ENCODE assay signal across 9 mouse cellular contexts in genomic region chr7:125899036-125899435, GRCm38 (mm10).
A peak's percentile ranks its signal among the peaks of the same experiment; 100 is the strongest.
DNase-seq lines count a peak whose midpoint lies in the region; ATAC-seq and TF ChIP-seq lines count a peak whose summit lies in the region.
"Had no signal": no experiment of that assay in that cellular context is flagged by ENCODE, and none has a peak within 500 bp of the region (broad histone marks: within the 10 kb centered on the region; RNA-seq: fewer than 3 reads in every experiment).

No protein-coding gene starts in this region.

- 0 out of 2 replicates have a peak, but pooled peaks have one; percentile 12 for ATAC-seq in hindbrain, postnatal 0 days
- no peak for ATAC-seq in hindbrain, embryonic 16.5 days
- peak; percentile 62 for ATAC-seq in intestine, embryonic 14.5 days (replicated peaks; ENCODE audit: low FRiP score, low TSS enrichment, low read depth)
- peak; percentile 55; the same call in 1 of the 2 replicates for ATAC-seq in lung, embryonic 15.5 days (ENCODE audit: borderline replicate concordance, extremely low read depth, low FRiP score, low TSS enrichment)
- no peak for ATAC-seq in hindbrain, embryonic 14.5 days (ENCODE audit: low FRiP score)

- no peak overlapping the region for H3K4me2 ChIP-seq in hindbrain, postnatal 0 days (ENCODE audit: low read depth, low read length)
- H3K4me2 ChIP-seq in hindbrain, embryonic 16.5 days (ENCODE audit: low read length) = no peak overlapping the region
- no peak overlapping the region for H3K4me2 ChIP-seq in intestine, embryonic 14.5 days (ENCODE audit: low read length)
- H3K4me2 ChIP-seq in lung, embryonic 15.5 days = no peak overlapping the region
- H3K4me2 ChIP-seq in hindbrain, embryonic 14.5 days (replicated peaks) = no peak overlapping the region
- H3K4me2 ChIP-seq: neural tube, embryonic 13.5 days had no signal

- H3K9ac ChIP-seq in hindbrain, postnatal 0 days (replicated peaks; ENCODE audit: low read length) = no peak overlapping the region
- H3K9ac ChIP-seq in hindbrain, embryonic 16.5 days (ENCODE audit: low read depth, low read length) = no peak overlapping the region
- H3K9ac ChIP-seq in intestine, embryonic 14.5 days (ENCODE audit: low read length) = no peak overlapping the region
- H3K9ac ChIP-seq in lung, embryonic 15.5 days = no peak overlapping the region
- no peak overlapping the region for H3K9ac ChIP-seq in hindbrain, embryonic 14.5 days
- H3K9ac ChIP-seq: neural tube, embryonic 13.5 days had no signal

- no peak overlapping the region for H3K27ac ChIP-seq in hindbrain, postnatal 0 days
- no peak overlapping the region for H3K27ac ChIP-seq in hindbrain, embryonic 16.5 days (ENCODE audit: low read depth, low read length)
- no peak overlapping the region for H3K27ac ChIP-seq in intestine, embryonic 14.5 days (ENCODE audit: low read depth)
- no peak overlapping the region for H3K27ac ChIP-seq in lung, embryonic 15.5 days
- H3K27ac ChIP-seq in hindbrain, embryonic 14.5 days = no peak overlapping the region
- H3K27ac ChIP-seq: neural tube, embryonic 13.5 days had no signal

- H3K9me3 ChIP-seq in hindbrain, postnatal 0 days (ENCODE audit: low read length) = 0 out of 2 replicates have a peak, but pooled peaks cover 2% of the 10 kb centered on the region
- H3K9me3 ChIP-seq in hindbrain, embryonic 16.5 days (ENCODE audit: control insufficient read depth, low read length) = no peaks in the 10 kb centered on the region
- H3K9me3 ChIP-seq in intestine, embryonic 14.5 days (ENCODE audit: control insufficient read depth, low read length) = no peaks in the 10 kb centered on the region
- no peaks in the 10 kb centered on the region for H3K9me3 ChIP-seq in lung, embryonic 15.5 days
- H3K9me3 ChIP-seq in hindbrain, embryonic 14.5 days (ENCODE audit: control insufficient read depth, low read length) = no peaks in the 10 kb centered on the region
- H3K9me3 ChIP-seq: neural tube, embryonic 13.5 days had no signal

- H3K4me3 ChIP-seq in hindbrain, postnatal 0 days (ENCODE audit: low read length) = no peak overlapping the region
- H3K4me3 ChIP-seq in hindbrain, embryonic 16.5 days (ENCODE audit: low read length) = no peak overlapping the region
- H3K4me3 ChIP-seq in intestine, embryonic 14.5 days (ENCODE audit: low read depth, low read length) = no peak overlapping the region
- H3K4me3 ChIP-seq in lung, embryonic 15.5 days = no peak overlapping the region
- no peak overlapping the region for H3K4me3 ChIP-seq in hindbrain, embryonic 14.5 days (replicated peaks; ENCODE audit: low read length)
- H3K4me3 ChIP-seq: neural tube, embryonic 13.5 days had no signal

- no peak for DNase-seq in hindbrain, postnatal 0 days (ENCODE audit: low spot score)
- DNase-seq in adrenal gland, adult 8-10 months = peak; percentile 89
- peak; percentile 79 to 89 for DNase-seq in frontal cortex, postnatal 36 days (ENCODE audit: low spot score in 2 of 2)
- DNase-seq in intestine, embryonic 14.5 days (ENCODE audit: low spot score) = peak; percentile 64
- DNase-seq in embryo, embryonic 10 days (ENCODE audit: low spot score) = no peak
- DNase-seq in hindbrain, embryonic 14.5 days (ENCODE audit: low spot score) = no peak

- H3K4me1 ChIP-seq in hindbrain, postnatal 0 days (ENCODE audit: insufficient read depth, low read length) = peaks cover 5% of the 10 kb centered on the region; the same call in 1 of the 2 replicates
- H3K4me1 ChIP-seq in hindbrain, embryonic 16.5 days (ENCODE audit: control insufficient read depth, insufficient read depth, low read depth, low read length) = no peaks in the 10 kb centered on the region; the same call in 1 of the 2 replicates
- H3K4me1 ChIP-seq in intestine, embryonic 14.5 days (replicated peaks; ENCODE audit: control insufficient read depth, insufficient read depth, low read length) = no peaks in the 10 kb centered on the region
- H3K4me1 ChIP-seq in lung, embryonic 15.5 days = no peaks in the 10 kb centered on the region
- H3K4me1 ChIP-seq in hindbrain, embryonic 14.5 days (replicated peaks; ENCODE audit: control insufficient read depth, insufficient read depth, low read length) = no peaks in the 10 kb centered on the region

- H3K36me3 ChIP-seq in hindbrain, postnatal 0 days (ENCODE audit: insufficient read depth, low read length) = no peaks in the 10 kb centered on the region
- H3K36me3 ChIP-seq in hindbrain, embryonic 16.5 days (ENCODE audit: control insufficient read depth, insufficient read depth, low read length) = no peaks in the 10 kb centered on the region
- no peaks in the 10 kb centered on the region for H3K36me3 ChIP-seq in intestine, embryonic 14.5 days (ENCODE audit: control insufficient read depth, insufficient read depth, low read length)
- no peaks in the 10 kb centered on the region for H3K36me3 ChIP-seq in lung, embryonic 15.5 days
- no peaks in the 10 kb centered on the region for H3K36me3 ChIP-seq in hindbrain, embryonic 14.5 days (replicated peaks; ENCODE audit: control insufficient read depth, insufficient read depth)
- H3K36me3 ChIP-seq: neural tube, embryonic 13.5 days had no signal

- WGBS in hindbrain, postnatal 0 days = 57% methylated on average over 7 of the region's 7 CpGs
- 52% methylated on average over 7 of the region's 7 CpGs for WGBS in hindbrain, embryonic 16.5 days
- WGBS in intestine, embryonic 14.5 days = 27% methylated on average over 7 of the region's 7 CpGs
- WGBS in lung, embryonic 15.5 days = 29% methylated on average over 7 of the region's 7 CpGs
- WGBS in hindbrain, embryonic 14.5 days = 52% methylated on average over 7 of the region's 7 CpGs

- no peaks in the 10 kb centered on the region for H3K27me3 ChIP-seq in hindbrain, postnatal 0 days (ENCODE audit: insufficient read depth, low read length)
- no peaks in the 10 kb centered on the region for H3K27me3 ChIP-seq in hindbrain, embryonic 16.5 days (replicated peaks; ENCODE audit: control insufficient read depth, insufficient read depth, low read length)
- no peaks in the 10 kb centered on the region for H3K27me3 ChIP-seq in intestine, embryonic 14.5 days (replicated peaks; ENCODE audit: control insufficient read depth, insufficient read depth, low read length)
- no peaks in the 10 kb centered on the region for H3K27me3 ChIP-seq in lung, embryonic 15.5 days
- H3K27me3 ChIP-seq in hindbrain, embryonic 14.5 days (ENCODE audit: control insufficient read depth, insufficient read depth, low read length) = no peaks in the 10 kb centered on the region
- H3K27me3 ChIP-seq: neural tube, embryonic 13.5 days had no signal

- TF ChIP-seq CTCF in hindbrain, postnatal 0 days (IDR thresholded peaks at IDR 0.05; ENCODE audit: low read depth) = no peak

Comparison
In these comparisons a context has a peak if more than half of its experiments do, and no peak if none do; other contexts are left out.
1. ATAC-seq: peak in hindbrain, postnatal 0 days (single experiment), intestine, embryonic 14.5 days (single experiment) and lung, embryonic 15.5 days (single experiment); none in hindbrain, embryonic 16.5 days (single experiment) and hindbrain, embryonic 14.5 days (single experiment).
2. DNase-seq: peak in adrenal gland, adult 8-10 months (single experiment), frontal cortex, postnatal 36 days (2 of 2) and intestine, embryonic 14.5 days (single experiment); none in hindbrain, postnatal 0 days (single experiment), embryo, embryonic 10 days (single experiment) and hindbrain, embryonic 14.5 days (single experiment).